Mouse (Mus musculus) brain, adult 2 months (tissue): ENCODE measurements around the gene Olfr543.
"Not testable (repeated sequence)": the region's sequence is repeated elsewhere in the genome, so short reads cannot be mapped to it uniquely, and the experiment has no call there.

Experiments used
- DNase-seq: peaks from one replicate; pipeline ENCODE4 v3.0.0; 2011; ENCODE audit warnings: low read depth, low spot score

Olfr543 gene

GRCm38 (mm10) chr7:102481579-102481978 is at the start of gene Olfr543:
TSS of gene Olfr543 (minus strand) at chr7:102481679.
- DNase-seq, result no peak

DNA sequence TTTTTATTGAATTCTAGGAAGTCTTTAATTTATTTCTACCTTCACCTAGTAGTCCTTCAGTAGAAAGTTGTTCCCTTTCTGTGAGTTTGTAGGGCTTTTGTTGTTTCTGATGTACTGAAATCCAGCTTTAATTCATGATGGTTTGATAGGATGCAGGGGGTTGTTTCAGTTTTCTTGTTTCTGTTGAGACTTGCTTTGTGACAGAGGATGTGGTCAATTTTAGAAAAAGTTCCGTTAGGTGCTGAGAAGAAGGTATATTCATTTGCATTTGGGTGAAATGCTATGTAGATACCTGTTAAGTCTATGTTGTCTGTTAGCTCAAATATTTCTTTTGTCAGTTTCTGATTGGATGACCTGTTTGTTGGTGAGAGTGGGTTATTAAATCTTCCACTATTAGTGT is 47.6 kb upstream of the Olfr543 start:
- no peak for DNase-seq

- peak; percentile 31 for DNase-seq
Measured at GRCm38 (mm10) chr7:102517051-102517335, 35.5 kb upstream of the Olfr543 start.

GRCm38 (mm10) chr7:102516261-102517050 is 35.0 kb upstream of the Olfr543 start:
- DNase-seq, result peak; percentile 65

DNA sequence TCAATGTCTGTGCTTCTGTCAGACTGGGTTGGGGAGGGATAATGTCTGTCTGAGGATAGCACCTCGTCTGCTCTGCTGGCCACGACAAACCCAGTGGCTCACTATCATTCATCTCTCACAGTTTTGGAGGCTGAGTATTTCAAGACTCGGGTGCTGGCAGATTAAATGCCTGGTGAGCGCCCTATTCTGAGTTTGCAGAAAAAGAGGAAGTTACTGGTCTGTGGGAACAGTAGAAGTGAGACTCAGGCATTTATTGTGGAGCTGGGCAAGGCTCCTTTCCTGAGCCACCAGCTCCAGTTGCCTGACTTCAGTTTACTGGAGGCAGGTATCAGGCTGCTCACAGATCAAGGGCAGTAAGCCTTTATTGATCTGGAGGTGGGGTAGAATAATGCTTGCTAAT is 32.7 kb upstream of the Olfr543 start:
- no peak for DNase-seq

GRCm38 (mm10) chr7:102512814-102513435 is 31.4 kb upstream of the Olfr543 start:
- DNase-seq, result peak; percentile 84

DNA sequence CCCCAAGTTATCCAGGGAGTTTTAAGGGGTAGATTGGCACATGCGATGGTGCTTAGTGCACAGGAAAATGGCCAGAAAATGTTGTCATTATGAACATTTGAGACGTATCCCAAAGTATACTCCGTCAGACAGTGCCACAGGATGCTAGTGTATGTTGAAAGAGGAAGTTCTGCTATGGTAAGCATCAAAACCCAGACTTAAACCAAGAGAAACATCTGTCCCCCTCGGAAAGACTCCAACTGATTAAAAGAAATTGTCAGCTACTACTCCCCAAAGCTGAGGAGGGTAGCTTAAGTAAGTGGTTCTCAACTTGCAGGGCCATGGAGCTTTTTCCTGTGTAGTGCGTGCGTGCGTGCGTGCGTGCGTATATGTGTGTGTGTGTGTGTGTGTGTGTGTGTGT is 30.4 kb upstream of the Olfr543 start:
- no peak for DNase-seq

- no peak for DNase-seq
Measured at GRCm38 (mm10) chr7:102509726-102510125, 28.2 kb upstream of the Olfr543 start.

DNA sequence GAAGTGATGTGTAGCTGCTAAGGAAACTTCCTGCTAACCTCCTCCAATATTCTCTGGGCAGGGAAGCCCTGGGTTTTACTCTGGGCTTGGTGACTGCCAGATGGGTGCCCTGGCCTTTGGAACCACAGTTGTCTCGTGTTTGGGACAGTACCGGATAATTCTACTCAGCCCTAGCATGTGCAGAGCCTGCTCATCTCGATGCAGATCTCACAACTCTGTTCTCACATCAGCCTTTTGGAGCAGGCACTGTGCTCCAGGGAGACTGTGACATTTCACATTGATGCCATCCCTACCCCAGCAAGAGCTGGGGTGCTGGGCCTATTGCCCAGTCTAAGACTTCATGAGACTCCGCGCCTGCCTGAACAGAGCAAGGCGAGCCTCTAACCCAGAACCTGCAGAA is 27.2 kb upstream of the Olfr543 start:
- no peak for DNase-seq

GRCm38 (mm10) chr7:102508066-102508465 is 26.6 kb upstream of the Olfr543 start:
- DNase-seq, result no peak

DNA sequence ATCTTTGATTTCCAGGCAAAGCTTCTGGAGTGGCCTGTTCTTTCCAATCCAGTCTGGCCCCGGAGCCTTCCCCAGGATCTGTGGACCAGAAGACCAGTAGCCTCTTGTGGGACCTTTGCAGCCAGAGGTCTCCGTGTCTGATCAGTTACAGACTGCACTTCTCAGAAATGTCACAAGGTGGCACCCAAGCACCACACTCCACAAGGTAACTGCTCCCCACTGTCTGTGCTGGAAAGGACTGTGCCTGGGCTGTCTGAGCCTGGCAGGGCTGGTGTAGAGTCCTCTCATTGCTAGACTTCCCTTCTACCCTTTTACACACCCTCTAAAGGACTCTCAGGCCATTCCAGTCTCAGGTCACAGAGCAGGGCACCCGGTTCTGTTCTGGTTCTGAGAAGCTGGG is 25.4 kb upstream of the Olfr543 start:
- DNase-seq, result peak; percentile 79

GRCm38 (mm10) chr7:102501986-102502385 is 20.5 kb upstream of the Olfr543 start:
- peak; percentile 75 for DNase-seq

- DNase-seq, result no peak
Measured at GRCm38 (mm10) chr7:102499473-102499872, 18.0 kb upstream of the Olfr543 start, which contains the start of gene Olfr545. TSS of gene Olfr545 (minus strand) at chr7:102499573.

DNA sequence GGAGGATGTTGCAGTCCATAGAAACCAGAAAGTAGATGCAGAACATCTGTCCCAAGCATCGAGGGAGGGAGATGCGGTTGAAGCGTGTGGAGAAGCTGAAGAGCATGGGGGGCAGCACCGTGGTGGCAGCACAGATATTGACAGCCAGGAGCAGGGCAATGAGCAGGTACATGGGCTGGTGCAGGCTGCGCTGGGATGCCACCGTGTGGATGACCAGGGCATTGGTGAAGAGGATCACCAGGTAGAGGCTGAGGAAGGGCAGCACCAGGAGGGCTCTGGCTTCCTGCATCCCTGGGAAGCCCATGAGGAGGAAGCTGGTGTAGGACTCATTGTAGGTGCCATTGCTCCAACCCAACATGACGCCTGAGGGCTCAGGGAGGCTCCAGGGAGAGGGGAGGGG is 12.9 kb upstream of the Olfr543 start:
- not testable (repeated sequence) for DNase-seq

GRCm38 (mm10) chr7:102488161-102488560 is 6.7 kb upstream of the Olfr543 start, which contains the start of gene Olfr544:
TSS of gene Olfr544 (minus strand) at chr7:102488313.
- no peak for DNase-seq

- DNase-seq, result no peak
Measured at GRCm38 (mm10) chr7:102486105-102486504, 4.6 kb upstream of the Olfr543 start.

DNA sequence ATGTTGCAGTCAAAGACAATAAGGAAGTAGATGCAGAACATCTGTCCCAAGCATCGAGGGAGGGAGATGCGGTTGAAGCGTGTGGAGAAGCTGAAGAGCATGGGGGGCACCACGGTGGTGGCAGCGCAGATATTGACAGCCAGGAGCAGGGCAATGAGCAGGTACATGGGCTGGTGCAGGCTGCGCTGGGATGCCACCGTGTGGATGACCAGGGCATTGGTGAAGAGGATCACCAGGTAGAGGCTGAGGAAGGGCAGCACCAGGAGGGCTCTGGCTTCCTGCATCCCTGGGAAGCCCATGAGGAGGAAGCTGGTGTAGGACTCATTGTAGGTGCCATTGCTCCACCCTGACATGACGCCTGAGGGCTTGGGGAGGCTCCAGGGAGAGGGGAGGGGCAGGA is 3.3 kb upstream of the Olfr543 start:
- DNase-seq, result not testable (repeated sequence)

DNA sequence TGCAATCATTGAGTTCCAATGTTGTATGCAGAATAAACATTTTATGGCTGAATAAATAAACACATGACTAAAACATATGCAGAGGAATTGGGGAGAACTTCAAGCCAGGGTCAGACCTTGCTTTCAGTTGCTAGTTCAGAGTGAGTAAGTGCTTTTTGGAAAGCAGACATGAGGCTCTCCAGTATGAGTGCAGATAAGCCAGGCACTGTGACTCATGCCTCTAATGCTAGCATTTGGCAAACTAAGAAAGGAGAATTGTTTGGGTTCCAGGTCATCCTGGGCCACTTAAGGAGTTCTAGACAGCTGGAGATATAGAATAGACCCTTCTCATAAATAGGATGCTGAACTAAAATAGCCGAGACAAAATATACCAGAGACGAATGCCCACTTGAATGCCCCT is 2.2 kb upstream of the Olfr543 start:
- DNase-seq, result peak; percentile 3

- no peak for DNase-seq
Measured at GRCm38 (mm10) chr7:102480821-102481220, 658 bp downstream of the Olfr543 start.

- peak; percentile 3 for DNase-seq
Measured at GRCm38 (mm10) chr7:102479368-102480078, 2.0 kb downstream of the Olfr543 start.

- no peak for DNase-seq
Measured at GRCm38 (mm10) chr7:102478926-102479325, 2.6 kb downstream of the Olfr543 start.

GRCm38 (mm10) chr7:102478425-102478824 is 3.1 kb downstream of the Olfr543 start:
- DNase-seq, result no peak

GRCm38 (mm10) chr7:102477377-102477776 is 4.1 kb downstream of the Olfr543 start:
- DNase-seq, result no peak
